Mouse (Mus musculus) NIH3T3 (cell line): ENCODE measurements around the gene Tec.
A peak's percentile ranks its signal among the peaks of the same experiment; 100 is the strongest.

Experiments used
- DNase-seq: peaks from one replicate; pipeline ENCODE4 v3.0.0-alpha.2; 2012; ENCODE audit warnings: low read depth

The Tec gene

GRCm38 (mm10) chr5:72853365-72853764, 14.9 kb downstream of the Tec start:
- DNase-seq = no peak

GRCm38 (mm10) chr5:72852301-72852995, 15.8 kb downstream of the Tec start:
- no peak for DNase-seq

GRCm38 (mm10) chr5:72851674-72852098, 16.6 kb downstream of the Tec start:
- peak; percentile 66 for DNase-seq

- no peak for DNase-seq
Measured at GRCm38 (mm10) chr5:72850926-72851673, 17.2 kb downstream of the Tec start.

- peak; percentile 18 for DNase-seq
Measured at GRCm38 (mm10) chr5:72848889-72849435, 19.3 kb downstream of the Tec start.

- DNase-seq = no peak
Measured at GRCm38 (mm10) chr5:72846712-72847111, 21.6 kb downstream of the Tec start.

- no peak for DNase-seq
Measured at GRCm38 (mm10) chr5:72845928-72846630, 22.2 kb downstream of the Tec start.

- DNase-seq = no peak
Measured at GRCm38 (mm10) chr5:72844776-72845495, 23.3 kb downstream of the Tec start.

- DNase-seq = peak; percentile 45
Measured at GRCm38 (mm10) chr5:72844294-72844693, 24.0 kb downstream of the Tec start.

GRCm38 (mm10) chr5:72839655-72840054, 28.6 kb downstream of the Tec start:
- no peak for DNase-seq

- no peak for DNase-seq
Measured at GRCm38 (mm10) chr5:72838976-72839375, 29.3 kb downstream of the Tec start.

GRCm38 (mm10) chr5:72835656-72836055, 32.6 kb downstream of the Tec start:
- DNase-seq = no peak

- DNase-seq = no peak
Measured at GRCm38 (mm10) chr5:72832904-72833765, 35.1 kb downstream of the Tec start.

GRCm38 (mm10) chr5:72832191-72832590, 36.1 kb downstream of the Tec start:
- DNase-seq = no peak

GRCm38 (mm10) chr5:72830988-72831610, 37.2 kb downstream of the Tec start:
- no peak for DNase-seq

GRCm38 (mm10) chr5:72829506-72830067, 38.7 kb downstream of the Tec start:
- DNase-seq = no peak

GRCm38 (mm10) chr5:72828401-72828800, 39.9 kb downstream of the Tec start:
- no peak for DNase-seq

GRCm38 (mm10) chr5:72827435-72827834, 40.8 kb downstream of the Tec start:
- DNase-seq = no peak

- no peak for DNase-seq
Measured at GRCm38 (mm10) chr5:72826445-72826844, 41.8 kb downstream of the Tec start.

- DNase-seq = no peak
Measured at GRCm38 (mm10) chr5:72820651-72821050, 47.6 kb downstream of the Tec start.
